Mouse (Mus musculus): ENCODE measurements around the gene Rptn. TPM values are rescaled to one million over a fixed set of nuclear protein-coding genes. Genes with fewer than 3 reads are reported as not detected.

Rptn gene
- polyA plus RNA-seq, 1 experiment from 2014 or later: not detected

Small RNAs within 50 kb of the gene (microRNA-seq; reads per million reads assigned to microRNA genes)
- not detected for gene Gm22752
- not detected for gene Gm44353

Other genes starting within 250 kb of the Rptn start
- gene Crnn, start 248.9 kb upstream of the Rptn start, polyA plus RNA-seq (2015; fragmentation: Nextera tagmentation; extraction: Ambion mirVana): not detected in 2 replicates
- gene Flg2, start 196.4 kb upstream of the Rptn start, polyA plus RNA-seq (2015; fragmentation: Nextera tagmentation; extraction: Ambion mirVana): not detected in 2 replicates
- not detected in 2 replicates for gene Flg, start 120.2 kb upstream of the Rptn start, polyA plus RNA-seq (2015; fragmentation: Nextera tagmentation; extraction: Ambion mirVana)
- gene Hrnr, start 74.0 kb upstream of the Rptn start, polyA plus RNA-seq (2015; fragmentation: Nextera tagmentation; extraction: Ambion mirVana): 0.01 and 0.06 TPM in 2 replicates
- 1.3 and 1.6 TPM in 2 replicates for gene Tchh, start 48.6 kb downstream of the Rptn start, polyA plus RNA-seq (2015; fragmentation: Nextera tagmentation; extraction: Ambion mirVana)
- gene Tchhl1, start 75.1 kb downstream of the Rptn start, polyA plus RNA-seq (2015; fragmentation: Nextera tagmentation; extraction: Ambion mirVana): not detected in 2 replicates
- gene S100a11, start 126.8 kb downstream of the Rptn start, polyA plus RNA-seq (2015; fragmentation: Nextera tagmentation; extraction: Ambion mirVana): 235 and 481 TPM in 2 replicates
- gene S100a10, start 161.4 kb downstream of the Rptn start, polyA plus RNA-seq (2015; fragmentation: Nextera tagmentation; extraction: Ambion mirVana): 284 and 336 TPM in 2 replicates